ENCODE assay signal across 10 mouse cellular contexts in genomic region chr14:48172026-48172425, GRCm38 (mm10). TPM values are rescaled to one million over a fixed set of nuclear protein-coding genes. Genes with fewer than 3 reads are reported as not detected.
A peak's percentile ranks its signal among the peaks of the same experiment; 100 is the strongest.
DNase-seq lines count a peak whose midpoint lies in the region; ATAC-seq lines count a peak whose summit lies in the region.
"Had no signal": no experiment of that assay in that cellular context is flagged by ENCODE, and none has a peak within 500 bp of the region (broad histone marks: within the 10 kb centered on the region; RNA-seq: fewer than 3 reads in every experiment).

No protein-coding gene starts in this region.

- peak; percentile 76 for ATAC-seq in kidney, embryonic 16.5 days (ENCODE audit: low FRiP score, low TSS enrichment)
- ATAC-seq in kidney, embryonic 14.5 days (ENCODE audit: low FRiP score, low TSS enrichment) = no peak
- ATAC-seq in embryonic facial prominence, embryonic 13.5 days (ENCODE audit: insufficient number of reproducible peaks, insufficient read depth, low FRiP score, low TSS enrichment, low read depth) = peak; percentile 52; the same call in 1 of the 2 replicates
- peak; percentile 52; the same call in 1 of the 2 replicates for ATAC-seq in hindbrain, embryonic 15.5 days (ENCODE audit: low FRiP score, low read depth)
- peak; percentile 70; the same call in 1 of the 2 replicates for ATAC-seq in midbrain, embryonic 11.5 days (ENCODE audit: low FRiP score)

- 48% methylated on average over 8 of the region's 8 CpGs for WGBS in kidney, embryonic 16.5 days
- WGBS in kidney, embryonic 14.5 days = 41% methylated on average over 8 of the region's 8 CpGs
- WGBS in embryonic facial prominence, embryonic 13.5 days = 71% methylated on average over 8 of the region's 8 CpGs
- 15% methylated on average over 8 of the region's 8 CpGs for WGBS in hindbrain, embryonic 15.5 days
- 29% methylated on average over 8 of the region's 8 CpGs for WGBS in midbrain, embryonic 11.5 days

- H3K4me1 ChIP-seq in kidney, embryonic 16.5 days (ENCODE audit: insufficient read depth, low read length) = peaks cover 17% of the 10 kb centered on the region
- peaks cover 11% of the 10 kb centered on the region; the same call in 1 of the 2 replicates for H3K4me1 ChIP-seq in kidney, embryonic 14.5 days (ENCODE audit: control insufficient read depth, insufficient read depth, low read length)
- peaks cover 8% of the 10 kb centered on the region; the same call in 1 of the 2 replicates for H3K4me1 ChIP-seq in embryonic facial prominence, embryonic 13.5 days
- H3K4me1 ChIP-seq in hindbrain, embryonic 15.5 days (replicated peaks) = peaks cover 16% of the 10 kb centered on the region
- H3K4me1 ChIP-seq in midbrain, embryonic 11.5 days (ENCODE audit: control insufficient read depth, insufficient read depth, low read length) = peaks cover 15% of the 10 kb centered on the region
- H3K4me1 ChIP-seq: liver, embryonic 13.5 days had no signal

- H3K4me2 ChIP-seq in kidney, embryonic 16.5 days (replicated peaks; ENCODE audit: low read depth, low read length) = no peak overlapping the region
- H3K4me2 ChIP-seq in kidney, embryonic 14.5 days (replicated peaks; ENCODE audit: low read depth, low read length) = no peak overlapping the region
- H3K4me2 ChIP-seq in embryonic facial prominence, embryonic 13.5 days = no peak overlapping the region
- H3K4me2 ChIP-seq in hindbrain, embryonic 15.5 days = no peak overlapping the region
- no peak overlapping the region; the same call in 1 of the 2 replicates for H3K4me2 ChIP-seq in midbrain, embryonic 11.5 days
- H3K4me2 ChIP-seq: liver, embryonic 13.5 days had no signal

- no peak overlapping the region for H3K9ac ChIP-seq in kidney, embryonic 16.5 days (replicated peaks; ENCODE audit: low read length)
- no peak overlapping the region for H3K9ac ChIP-seq in kidney, embryonic 14.5 days (ENCODE audit: low read depth, low read length)
- H3K9ac ChIP-seq in embryonic facial prominence, embryonic 13.5 days = no peak overlapping the region
- no peak overlapping the region for H3K9ac ChIP-seq in hindbrain, embryonic 15.5 days
- no peak overlapping the region; the same call in 1 of the 2 replicates for H3K9ac ChIP-seq in midbrain, embryonic 11.5 days (ENCODE audit: low read length)
- H3K9ac ChIP-seq: liver, embryonic 13.5 days had no signal

- H3K4me3 ChIP-seq in kidney, embryonic 16.5 days (ENCODE audit: low read length) = no peak overlapping the region
- no peak overlapping the region for H3K4me3 ChIP-seq in kidney, embryonic 14.5 days (ENCODE audit: low read length)
- no peak overlapping the region for H3K4me3 ChIP-seq in embryonic facial prominence, embryonic 13.5 days
- H3K4me3 ChIP-seq in hindbrain, embryonic 15.5 days = no peak overlapping the region
- H3K4me3 ChIP-seq in midbrain, embryonic 11.5 days (ENCODE audit: low read depth, low read length) = no peak overlapping the region
- H3K4me3 ChIP-seq: liver, embryonic 13.5 days had no signal

- no peak for DNase-seq in midbrain, embryonic 11.5 days (ENCODE audit: low spot score, missing footprints)
- no peak for DNase-seq in Muller cell, postnatal 12 days (ENCODE audit: inconsistent ontology term)
- DNase-seq in natural killer cell, adult 2 months (ENCODE audit: low spot score in 2 of 2) = no peak
- DNase-seq in MN1 (ENCODE audit: low spot score) = no peak
- DNase-seq: kidney, adult 18-20 months; liver, embryonic 13.5 days had no signal

- H3K9me3 ChIP-seq in kidney, embryonic 16.5 days (ENCODE audit: low read length) = no peaks in the 10 kb centered on the region
- no peaks in the 10 kb centered on the region for H3K9me3 ChIP-seq in kidney, embryonic 14.5 days (ENCODE audit: control insufficient read depth, low read length)
- H3K9me3 ChIP-seq in embryonic facial prominence, embryonic 13.5 days = no peaks in the 10 kb centered on the region
- no peaks in the 10 kb centered on the region for H3K9me3 ChIP-seq in hindbrain, embryonic 15.5 days
- no peaks in the 10 kb centered on the region for H3K9me3 ChIP-seq in midbrain, embryonic 11.5 days (ENCODE audit: control insufficient read depth, low read length)
- H3K9me3 ChIP-seq: liver, embryonic 13.5 days had no signal

- no peaks in the 10 kb centered on the region for H3K27me3 ChIP-seq in kidney, embryonic 16.5 days (ENCODE audit: insufficient read depth, low read length)
- H3K27me3 ChIP-seq in kidney, embryonic 14.5 days (ENCODE audit: control insufficient read depth, insufficient read depth, low read length) = no peaks in the 10 kb centered on the region
- no peaks in the 10 kb centered on the region for H3K27me3 ChIP-seq in embryonic facial prominence, embryonic 13.5 days
- no peaks in the 10 kb centered on the region for H3K27me3 ChIP-seq in hindbrain, embryonic 15.5 days
- no peaks in the 10 kb centered on the region for H3K27me3 ChIP-seq in midbrain, embryonic 11.5 days (ENCODE audit: control insufficient read depth, insufficient read depth, low read length)
- H3K27me3 ChIP-seq: liver, embryonic 13.5 days had no signal

- no peaks in the 10 kb centered on the region for H3K36me3 ChIP-seq in kidney, embryonic 16.5 days (ENCODE audit: insufficient read depth, low read length)
- no peaks in the 10 kb centered on the region for H3K36me3 ChIP-seq in kidney, embryonic 14.5 days (ENCODE audit: control insufficient read depth, insufficient read depth, low read length)
- no peaks in the 10 kb centered on the region for H3K36me3 ChIP-seq in embryonic facial prominence, embryonic 13.5 days
- H3K36me3 ChIP-seq in hindbrain, embryonic 15.5 days = no peaks in the 10 kb centered on the region
- H3K36me3 ChIP-seq in midbrain, embryonic 11.5 days (ENCODE audit: control insufficient read depth, insufficient read depth, low read length) = no peaks in the 10 kb centered on the region; the same call in 1 of the 2 replicates
- H3K36me3 ChIP-seq: liver, embryonic 13.5 days had no signal

- no peak overlapping the region for H3K27ac ChIP-seq in kidney, embryonic 16.5 days (ENCODE audit: low read length)
- H3K27ac ChIP-seq in kidney, embryonic 14.5 days (ENCODE audit: low read depth, low read length) = no peak overlapping the region
- no peak overlapping the region for H3K27ac ChIP-seq in embryonic facial prominence, embryonic 13.5 days
- H3K27ac ChIP-seq in hindbrain, embryonic 15.5 days (replicated peaks) = no peak overlapping the region
- no peak overlapping the region for H3K27ac ChIP-seq in midbrain, embryonic 11.5 days (ENCODE audit: low read depth, low read length)
- H3K27ac ChIP-seq: liver, embryonic 13.5 days had no signal

RNA-seq across cellular contexts. Expression of gene Peli2, which starts 51.4 kb away (rescaled TPM):
- 8.6 and 9.4 TPM in 2 replicates for polyA plus RNA-seq in kidney, embryonic 16.5 days (2015; fragmentation: Nextera tagmentation; extraction: Ambion mirVana)
- polyA plus RNA-seq in kidney, embryonic 14.5 days (2014; fragmentation: Nextera tagmentation; extraction: Ambion mirVana) = 6.1 and 10.8 TPM in 2 replicates
- 5.2 and 6.8 TPM in 2 replicates for polyA plus RNA-seq in embryonic facial prominence, embryonic 13.5 days (2015; fragmentation: Nextera tagmentation; extraction: Ambion mirVana)
- 8.7 and 10.7 TPM in 2 replicates for polyA plus RNA-seq in hindbrain, embryonic 15.5 days (2015; fragmentation: Nextera tagmentation; extraction: Ambion mirVana)
- polyA plus RNA-seq in midbrain, embryonic 11.5 days (2014; fragmentation: Nextera tagmentation; extraction: Ambion mirVana) = 15.7 and 16.2 TPM in 2 replicates
